Mouse (Mus musculus): ENCODE results near the gene Mars.
"Not testable (repeated sequence)": the region's sequence is repeated elsewhere in the genome, so short reads cannot be mapped to it uniquely, and the experiment has no call there.

Mars gene

GRCm38 (mm10) chr10:127336952-127337351 is 25.4 kb upstream of the Mars start:
- no peak for DNase-seq (ENCODE audit: low spot score)

- no peak for DNase-seq (ENCODE audit: low spot score)
These were observed 23.7 kb upstream of the Mars start for GRCm38 (mm10) chr10:127335271-127335670.

- no peak for DNase-seq (ENCODE audit: low spot score)
These were observed 21.6 kb upstream of the Mars start for GRCm38 (mm10) chr10:127333152-127333551.

- DNase-seq (ENCODE audit: low spot score) = no peak
These were observed 20.8 kb upstream of the Mars start for GRCm38 (mm10) chr10:127332211-127332874.

- DNase-seq (ENCODE audit: low spot score) = no peak
These were observed 18.6 kb upstream of the Mars start for GRCm38 (mm10) chr10:127330212-127330611.

GRCm38 (mm10) chr10:127327461-127328145 is 16.0 kb upstream of the Mars start:
- DNase-seq (ENCODE audit: low spot score) = no peak

- DNase-seq (ENCODE audit: low spot score) = no peak
These were observed 15.2 kb upstream of the Mars start for GRCm38 (mm10) chr10:127326828-127327227.

GRCm38 (mm10) chr10:127326017-127326801 is 14.6 kb upstream of the Mars start:
- no peak for DNase-seq (ENCODE audit: low spot score)

GRCm38 (mm10) chr10:127325454-127326016 is 13.9 kb upstream of the Mars start:
- DNase-seq (ENCODE audit: low spot score) = no peak

- no peak for DNase-seq (ENCODE audit: low spot score)
These were observed 12.9 kb upstream of the Mars start for GRCm38 (mm10) chr10:127324495-127324894.

- DNase-seq (ENCODE audit: low spot score) = no peak
These were observed 11.7 kb upstream of the Mars start for GRCm38 (mm10) chr10:127323131-127323855.

GRCm38 (mm10) chr10:127322669-127323068 is 11.1 kb upstream of the Mars start:
- no peak for DNase-seq (ENCODE audit: low spot score)

- DNase-seq (ENCODE audit: low spot score) = no peak
These were observed 10.6 kb upstream of the Mars start for GRCm38 (mm10) chr10:127322178-127322577.

- no peak for DNase-seq (ENCODE audit: low spot score)
These were observed 10.0 kb upstream of the Mars start, which contains the start of gene Arhgap9 for GRCm38 (mm10) chr10:127321621-127322020. Gene Arhgap9 (plus strand): TSS chr10:127321964.

- no peak for DNase-seq (ENCODE audit: low spot score)
These were observed 8.4 kb upstream of the Mars start for GRCm38 (mm10) chr10:127319969-127320368.

- DNase-seq (ENCODE audit: low spot score) = no peak
These were observed 6.4 kb upstream of the Mars start for GRCm38 (mm10) chr10:127318009-127318408.

GRCm38 (mm10) chr10:127317277-127317676 is 5.7 kb upstream of the Mars start:
- no peak for DNase-seq (ENCODE audit: low spot score)

GRCm38 (mm10) chr10:127314950-127315349 is 3.4 kb upstream of the Mars start:
- not testable (repeated sequence) for DNase-seq (ENCODE audit: low spot score)

- DNase-seq (ENCODE audit: low spot score) = not testable (repeated sequence)
These were observed 1.9 kb upstream of the Mars start for GRCm38 (mm10) chr10:127313516-127313915.

- DNase-seq (ENCODE audit: low spot score) = no peak
These were observed 1.3 kb upstream of the Mars start for GRCm38 (mm10) chr10:127312858-127313257.

- DNase-seq (ENCODE audit: low spot score) = peak; percentile 60
These were observed 730 bp upstream of the Mars start for GRCm38 (mm10) chr10:127312356-127312676.
